In the genomic region with DNA sequence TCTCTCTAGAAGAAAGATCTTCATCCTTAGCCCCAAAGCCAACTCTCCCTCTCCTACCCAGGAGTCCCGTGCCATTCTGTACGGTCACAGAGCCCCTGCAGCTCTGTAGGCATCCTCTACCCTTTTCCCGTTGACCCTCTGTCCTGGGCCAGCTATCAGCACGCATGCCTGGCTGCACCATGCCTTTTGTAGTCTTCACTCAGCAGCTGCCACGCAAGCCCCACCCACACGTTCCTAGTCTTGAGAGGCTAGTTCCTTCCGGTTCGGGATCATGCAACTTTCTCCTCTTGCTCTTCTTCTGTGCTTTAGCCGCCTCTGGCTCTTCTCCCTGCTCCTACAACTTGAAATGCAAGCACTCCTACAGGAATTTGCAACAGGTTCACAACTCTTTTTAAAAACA, we compare ENCODE assay signal across 10 mouse cellular contexts.
A peak's percentile ranks its signal among the peaks of the same experiment; 100 is the strongest.
DNase-seq lines count a peak whose midpoint lies in the region; ATAC-seq and TF ChIP-seq lines count a peak whose summit lies in the region.
"Had no signal": no experiment of that assay in that cellular context is flagged by ENCODE, and none has a peak within 500 bp of the region (broad histone marks: within the 10 kb centered on the region; RNA-seq: fewer than 3 reads in every experiment).

No protein-coding gene starts in this region.

- no peak overlapping the region for H3K4me3 ChIP-seq in lung, postnatal 0 days (ENCODE audit: low read depth, low read length)
- H3K4me3 ChIP-seq in lung, adult 2 months (replicated peaks; ENCODE audit: extremely low read depth, low read depth, low read length) = no peak overlapping the region
- no peak overlapping the region for H3K4me3 ChIP-seq in heart, embryonic 10.5 days
- H3K4me3 ChIP-seq: lung, embryonic 15.5 days had no signal

- DNase-seq in lung, postnatal 0 days (ENCODE audit: low spot score) = peak; percentile 12
- no peak for DNase-seq in lung, adult 2 months
- DNase-seq in heart, embryonic 10.5 days (ENCODE audit: low spot score) = peak; percentile 74
- DNase-seq in heart, postnatal 36 days = peak; percentile 10 to 17
- DNase-seq in thymus, postnatal 36 days = peak; percentile 40 to 56
- no peak for DNase-seq in left cerebral cortex, adult 8-10 months (ENCODE audit: low spot score in 2 of 2)
- DNase-seq in adrenal gland, postnatal 10 days = no peak
- DNase-seq: gastrocnemius, postnatal 36 days; left cerebral cortex, postnatal 4 days had no signal

- TF ChIP-seq EP300 in lung, postnatal 0 days (IDR thresholded peaks at IDR 0.05) = no peak

- no peaks in the 10 kb centered on the region for H3K9me3 ChIP-seq in lung, postnatal 0 days (ENCODE audit: low read length)
- no peaks in the 10 kb centered on the region for H3K9me3 ChIP-seq in heart, embryonic 10.5 days
- H3K9me3 ChIP-seq: lung, embryonic 15.5 days had no signal

- H3K9ac ChIP-seq in lung, postnatal 0 days (replicated peaks; ENCODE audit: low read depth) = no peak overlapping the region
- H3K9ac ChIP-seq: lung, embryonic 15.5 days had no signal

- no peak for TF ChIP-seq POLR2A in lung, adult 2 months (IDR thresholded peaks at IDR 0.05; ENCODE audit: borderline replicate concordance, extremely low read depth, low read depth, low read length)

- no peak overlapping the region for H3K27ac ChIP-seq in lung, postnatal 0 days (ENCODE audit: low read length)
- no peak overlapping the region; the same call in 1 of the 2 replicates for H3K27ac ChIP-seq in heart, embryonic 10.5 days
- H3K27ac ChIP-seq: lung, embryonic 15.5 days had no signal

- peak; percentile 33; the same call in 1 of the 2 replicates for ATAC-seq in lung, postnatal 0 days

- no peaks in the 10 kb centered on the region for H3K36me3 ChIP-seq in lung, postnatal 0 days (ENCODE audit: insufficient read depth, low read length)
- H3K36me3 ChIP-seq in heart, embryonic 10.5 days = no peaks in the 10 kb centered on the region
- H3K36me3 ChIP-seq: lung, embryonic 15.5 days had no signal

- intact Hi-C loops in heart, postnatal 36 days (cut with DNase I) = loop anchor here (5.0 kb wide), 1 partner anchor 47 kb away; no protein-coding TSS in a partner anchor

- TF ChIP-seq CTCF in lung, postnatal 0 days (IDR thresholded peaks at IDR 0.05) = no peak
- no peak for TF ChIP-seq CTCF in lung, adult 2 months (IDR thresholded peaks at IDR 0.05; ENCODE audit: insufficient read depth, low read length)

- no peak overlapping the region for H3K4me2 ChIP-seq in lung, postnatal 0 days (replicated peaks; ENCODE audit: low read depth, low read length)
- H3K4me2 ChIP-seq: lung, embryonic 15.5 days had no signal

- no peaks in the 10 kb centered on the region for H3K27me3 ChIP-seq in lung, postnatal 0 days (replicated peaks; ENCODE audit: insufficient read depth, low read length)
- H3K27me3 ChIP-seq in heart, embryonic 10.5 days (ENCODE audit: insufficient read depth, poor library complexity, severe bottlenecking) = no peaks in the 10 kb centered on the region
- H3K27me3 ChIP-seq: lung, embryonic 15.5 days had no signal

- 46% methylated on average over 9 of the region's 9 CpGs for WGBS in lung, postnatal 0 days
- WGBS in lung, adult 2 months = 41% methylated on average over 9 of the region's 9 CpGs
- WGBS in heart, embryonic 10.5 days = 38% methylated on average over 9 of the region's 9 CpGs

- H3K4me1 ChIP-seq in lung, postnatal 0 days (ENCODE audit: insufficient read depth, low read depth, low read length) = no peaks in the 10 kb centered on the region
- H3K4me1 ChIP-seq in lung, adult 2 months (ENCODE audit: control insufficient read depth, insufficient read depth, low read length) = no peaks in the 10 kb centered on the region
- peaks cover 17% of the 10 kb centered on the region; the same call in 1 of the 2 replicates for H3K4me1 ChIP-seq in heart, embryonic 10.5 days
- H3K4me1 ChIP-seq: lung, embryonic 15.5 days had no signal

Comparison
In these comparisons a context has a peak if more than half of its experiments do, and no peak if none do; other contexts are left out.
1. DNase-seq: peak in lung, postnatal 0 days (single experiment), heart, embryonic 10.5 days (single experiment), heart, postnatal 36 days (2 of 2) and thymus, postnatal 36 days (2 of 2); none in lung, adult 2 months (single experiment), left cerebral cortex, adult 8-10 months (0 of 2) and adrenal gland, postnatal 10 days (single experiment).